Mouse (Mus musculus) mouse embryonic stem cell (cell line): ENCODE data around the gene Cilp2.

Source experiments
- in situ Hi-C, 2 experiments: fragments of 300-500 bp; cut with MboI; formaldehyde crosslinking; loops; 1 replicate in 1 of 2; 3 replicates in 1 of 2; pipeline ENCODE4 v1.14.3; 2019 to 2020; ENCODE audit warnings: low sequenced_read_pairs in 2 of 2, low pct_unique_long_range_greater_than_20kb in 1 of 2, mixed read lengths in 1 of 2; ENCODE audit not compliant: unreplicated experiment in 1 of 2

Cilp2 gene

DNA sequence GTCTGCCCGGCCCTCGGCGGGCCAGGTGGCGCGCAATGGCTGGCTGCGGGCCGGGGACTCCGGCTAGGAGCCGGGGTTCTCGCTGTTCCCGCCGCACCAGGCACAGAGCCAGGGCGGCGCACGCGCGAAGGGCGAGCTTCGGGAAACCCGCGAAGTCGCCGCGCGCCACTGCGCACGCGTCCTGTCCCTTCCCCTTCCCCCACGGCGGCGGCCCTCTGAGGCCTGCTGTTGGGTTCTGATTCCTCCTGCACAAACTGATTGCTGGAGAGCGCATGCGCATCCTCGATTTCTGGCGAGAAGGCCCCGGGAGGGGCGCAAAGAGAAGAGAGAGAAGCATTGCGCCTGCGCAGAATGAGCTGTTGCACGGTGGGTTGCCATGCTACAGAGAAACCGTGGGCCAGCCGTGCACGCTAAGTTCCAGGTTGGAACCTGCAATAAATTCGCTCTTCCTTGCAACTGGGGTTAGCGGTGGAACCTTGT lies 15.6 kb upstream of the Cilp2 start:
- in situ Hi-C loops = no loop called here

DNA sequence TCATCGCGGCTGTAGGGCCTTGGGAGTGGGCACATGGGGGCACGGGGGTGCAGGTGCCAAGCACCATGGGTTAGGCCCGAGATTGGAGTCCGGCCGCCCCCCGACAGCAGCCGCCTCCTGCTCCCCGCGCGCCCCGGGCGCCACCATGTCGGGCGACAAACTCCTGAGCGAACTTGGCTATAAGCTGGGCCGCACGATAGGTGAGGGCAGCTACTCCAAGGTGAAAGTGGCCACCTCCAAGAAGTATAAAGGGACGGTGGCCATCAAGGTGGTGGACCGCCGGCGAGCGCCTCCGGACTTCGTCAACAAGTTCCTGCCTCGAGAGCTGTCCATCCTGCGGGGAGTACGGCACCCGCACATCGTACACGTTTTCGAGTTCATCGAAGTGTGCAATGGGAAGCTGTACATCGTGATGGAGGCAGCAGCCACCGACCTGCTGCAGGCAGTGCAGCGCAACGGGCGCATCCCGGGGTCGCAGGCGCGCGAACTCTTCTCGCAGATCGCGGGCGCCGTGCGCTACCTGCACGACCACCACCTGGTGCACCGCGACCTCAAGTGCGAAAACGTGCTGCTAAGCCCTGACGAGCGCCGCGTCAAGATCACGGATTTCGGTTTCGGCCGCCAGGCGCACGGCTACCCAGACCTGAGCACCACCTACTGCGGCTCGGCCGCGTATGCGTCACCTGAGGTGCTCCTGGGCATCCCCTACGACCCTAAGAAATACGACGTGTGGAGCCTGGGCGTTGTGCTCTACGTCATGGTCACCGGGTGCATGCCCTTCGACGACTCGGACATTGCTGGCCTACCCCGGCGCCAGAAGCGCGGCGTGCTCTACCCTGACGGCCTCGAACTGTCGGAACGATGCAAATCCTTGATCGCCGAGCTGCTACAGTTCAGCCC lies 14.9 kb upstream of the Cilp2 start, which contains the start of the genes Tssk6, Ndufa13 and Yjefn3:
TSS of gene Tssk6 (plus strand) at position 22 of the 900 bp plus-strand sequence.
TSS of gene Ndufa13 (minus strand) at position 396 of the 900 bp plus-strand sequence.
TSS of gene Yjefn3 (minus strand) at position 550 of the 900 bp plus-strand sequence.
- in situ Hi-C loops = no loop called here

DNA sequence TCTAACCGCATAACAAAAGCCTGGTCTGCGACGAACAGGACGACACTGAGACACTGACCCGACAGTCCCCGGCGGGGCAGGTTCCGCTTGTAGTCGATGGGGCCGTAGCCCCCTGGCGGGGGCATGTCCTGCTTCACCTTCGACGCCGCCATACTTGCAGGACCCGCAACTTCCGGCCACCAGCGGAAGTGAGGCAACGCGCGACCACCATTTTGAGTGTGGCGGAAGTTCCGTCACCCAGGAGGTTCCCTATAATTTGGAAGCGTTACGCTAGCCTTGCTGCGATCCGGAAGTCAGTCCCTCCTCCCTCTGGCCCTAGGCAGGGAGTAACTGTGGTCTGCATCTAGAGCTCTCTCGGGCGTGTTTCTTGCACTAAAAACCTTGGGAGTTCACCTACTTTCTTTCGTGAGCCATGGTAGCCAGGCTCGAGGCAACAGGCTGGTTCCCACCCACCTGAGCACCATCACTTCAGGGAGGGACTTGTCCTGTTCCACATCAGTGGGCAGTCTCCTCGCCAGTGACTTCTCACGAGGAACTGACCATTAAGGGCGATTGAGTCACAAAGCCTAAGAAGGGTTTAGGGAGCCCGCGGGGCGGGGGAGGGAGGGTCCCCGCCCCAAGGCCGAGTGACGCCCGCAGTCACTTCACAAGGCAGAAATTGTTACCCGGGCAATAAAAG lies 14.1 kb upstream of the Cilp2 start:
- in situ Hi-C loops = no loop called here

DNA sequence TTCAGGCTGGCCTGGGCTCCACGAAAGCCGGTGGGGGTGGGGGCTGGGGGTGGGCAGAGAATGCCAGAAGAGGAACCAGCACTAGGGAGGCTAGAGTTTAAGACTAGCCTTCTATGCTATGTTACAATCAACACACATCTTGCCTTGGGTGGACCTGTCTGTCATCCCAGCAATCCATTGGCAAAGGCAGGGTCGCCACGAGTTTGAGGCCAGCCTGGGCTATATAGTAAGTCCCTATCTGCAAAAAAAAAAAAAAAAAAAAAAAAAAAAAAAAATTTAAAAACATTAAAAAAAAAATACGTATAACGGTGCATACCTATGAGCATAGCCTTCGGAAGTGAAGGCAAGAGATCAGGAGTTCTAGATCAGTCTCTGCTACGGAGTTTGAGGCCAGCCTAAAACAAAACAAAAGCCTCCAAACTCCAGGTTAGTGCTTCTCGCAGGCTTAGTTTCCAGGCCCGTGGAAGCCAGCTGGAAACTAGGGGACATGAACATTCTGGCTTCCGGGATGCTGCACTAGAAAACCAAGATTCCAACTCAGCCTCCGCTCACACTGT lies 13.5 kb upstream of the Cilp2 start:
- in situ Hi-C loops = no loop called here

DNA sequence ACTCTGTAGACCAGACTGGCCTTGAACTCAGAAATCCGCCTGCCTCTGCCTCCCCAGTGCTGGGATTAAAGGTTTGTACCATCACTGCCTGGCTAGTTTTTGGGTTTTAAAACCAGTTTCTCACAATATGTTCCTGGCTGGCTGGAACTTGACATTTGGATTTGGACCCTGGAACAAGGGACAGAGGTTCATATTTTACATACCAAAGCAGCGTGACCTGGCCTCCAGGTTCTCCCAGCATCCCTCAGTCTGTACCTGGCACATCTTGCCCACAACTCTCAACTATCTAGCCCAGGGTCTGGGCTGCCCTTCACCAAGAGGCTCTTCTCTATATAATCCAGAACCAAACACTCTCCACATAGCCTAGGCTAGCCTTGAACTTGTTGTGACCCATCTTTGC lies 12.4 kb upstream of the Cilp2 start:
- in situ Hi-C loops = no loop called here

DNA sequence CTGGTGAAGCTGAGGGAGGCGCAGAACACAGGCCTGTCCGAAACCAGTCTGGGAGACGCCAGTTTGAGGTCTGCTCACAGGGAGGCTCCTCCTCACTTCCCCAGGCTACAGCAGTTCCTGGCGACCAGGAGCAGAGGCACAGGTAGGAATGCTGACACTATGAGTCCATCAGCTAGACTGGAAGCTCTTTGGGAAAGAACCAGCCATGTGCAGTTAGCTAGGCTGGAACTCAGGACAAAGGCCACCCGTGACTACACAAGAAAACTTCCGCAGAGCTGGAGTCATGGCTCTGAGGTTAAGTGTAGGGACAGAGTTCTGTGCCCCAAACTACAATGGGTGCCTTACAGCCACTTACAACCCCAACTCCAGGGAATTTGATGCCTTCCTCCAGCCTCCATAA lies 10.4 kb upstream of the Cilp2 start:
- in situ Hi-C loops = no loop called here

DNA sequence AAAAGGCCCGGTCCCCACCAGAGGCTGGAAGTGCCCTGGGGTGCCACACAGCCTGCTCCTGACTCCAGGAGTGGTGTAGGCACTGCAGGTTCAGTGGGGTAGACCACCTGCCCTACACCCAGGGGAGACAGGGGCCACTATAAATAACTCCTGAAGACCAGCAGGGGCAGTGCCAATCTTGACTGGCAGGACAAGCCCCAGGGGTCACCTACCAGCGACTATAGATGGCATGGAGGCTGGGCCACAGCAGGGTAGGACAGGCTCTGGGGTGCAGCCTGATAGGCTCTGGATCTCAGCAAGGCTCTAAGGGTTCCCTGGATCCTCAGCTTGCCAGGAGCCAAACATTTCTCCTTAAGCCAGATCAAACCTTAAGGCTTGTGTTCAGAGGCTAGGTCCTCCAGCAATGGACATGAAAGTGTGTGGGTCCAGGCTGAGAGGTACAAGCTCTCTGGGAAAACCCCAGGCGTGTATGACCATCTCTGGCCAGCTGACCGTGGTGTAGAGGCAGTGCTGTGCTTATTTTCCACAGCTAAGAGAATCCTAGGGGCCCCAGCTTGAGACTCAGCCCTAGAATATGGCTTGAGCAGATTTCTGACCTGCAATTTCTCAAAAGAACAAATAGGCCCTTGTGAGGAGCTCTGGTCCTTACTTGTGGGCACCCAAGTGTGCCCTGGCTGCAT lies 8.4 kb upstream of the Cilp2 start:
- in situ Hi-C loops = no loop called here

DNA sequence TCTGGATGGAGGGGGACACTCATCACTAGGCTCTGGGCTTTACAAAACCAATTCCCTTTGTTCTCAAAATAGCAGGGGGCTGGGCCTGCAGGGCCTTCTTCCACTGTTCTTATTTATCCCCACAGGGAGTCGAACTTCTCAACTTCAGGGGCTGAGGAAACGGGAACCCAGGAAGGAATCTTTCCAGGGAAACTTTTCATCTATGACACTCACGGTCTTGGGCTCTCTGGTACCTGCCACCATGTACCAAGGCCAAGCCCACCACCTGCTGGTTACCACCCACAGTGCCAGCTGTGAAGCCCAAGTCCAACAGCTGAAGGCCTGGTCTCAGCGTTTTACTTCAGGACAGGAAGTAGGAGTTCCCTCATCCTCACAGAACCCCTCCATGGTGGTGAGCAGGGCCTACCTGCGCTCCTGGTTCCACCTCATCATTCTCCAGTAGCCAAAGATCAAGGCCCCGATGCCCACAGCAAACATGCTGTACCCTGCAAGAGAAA lies 7.4 kb upstream of the Cilp2 start:
- in situ Hi-C loops = no loop called here

DNA sequence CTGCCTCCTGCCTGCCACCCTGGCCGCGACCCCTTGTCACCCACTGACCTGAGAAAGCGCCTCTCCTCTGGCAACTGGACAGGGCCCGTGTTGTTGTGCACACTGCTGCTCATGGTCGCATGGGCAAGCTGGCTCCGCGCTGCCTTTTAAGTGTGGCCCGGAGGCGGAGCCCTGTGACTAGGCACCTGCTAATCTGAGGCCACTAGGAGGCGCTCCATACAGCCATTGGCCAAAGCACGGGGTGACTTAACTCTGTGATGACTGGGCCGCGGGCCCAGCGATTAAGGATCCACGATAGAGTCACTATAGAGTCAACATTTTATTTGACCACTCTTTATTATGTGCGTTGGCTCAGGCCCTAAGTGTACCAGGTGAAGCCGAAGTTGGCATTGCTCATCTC lies 6.4 kb upstream of the Cilp2 start:
- in situ Hi-C loops = no loop called here

DNA sequence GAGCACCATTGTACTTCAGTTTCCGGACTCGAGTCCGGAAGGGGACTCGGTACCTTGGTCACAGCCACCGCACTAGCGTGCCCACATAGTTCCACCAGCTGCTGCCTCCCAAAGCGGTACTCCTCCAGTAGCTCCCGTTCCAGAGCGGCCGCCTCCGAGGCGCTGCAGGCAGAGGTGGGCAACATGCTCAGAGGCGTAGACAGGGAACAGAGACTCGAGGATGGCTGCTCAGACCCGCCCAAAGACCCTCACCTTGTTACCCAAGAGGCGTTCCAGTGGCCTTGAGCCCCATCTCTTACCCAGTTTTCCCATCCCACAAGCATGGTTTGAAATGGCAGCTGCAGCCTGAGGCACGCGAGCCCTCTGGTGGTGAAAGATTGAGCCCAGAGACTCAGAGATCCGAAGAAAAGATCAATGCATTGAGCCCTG lies 3.3 kb upstream of the Cilp2 start:
- in situ Hi-C loops = no loop called here

DNA sequence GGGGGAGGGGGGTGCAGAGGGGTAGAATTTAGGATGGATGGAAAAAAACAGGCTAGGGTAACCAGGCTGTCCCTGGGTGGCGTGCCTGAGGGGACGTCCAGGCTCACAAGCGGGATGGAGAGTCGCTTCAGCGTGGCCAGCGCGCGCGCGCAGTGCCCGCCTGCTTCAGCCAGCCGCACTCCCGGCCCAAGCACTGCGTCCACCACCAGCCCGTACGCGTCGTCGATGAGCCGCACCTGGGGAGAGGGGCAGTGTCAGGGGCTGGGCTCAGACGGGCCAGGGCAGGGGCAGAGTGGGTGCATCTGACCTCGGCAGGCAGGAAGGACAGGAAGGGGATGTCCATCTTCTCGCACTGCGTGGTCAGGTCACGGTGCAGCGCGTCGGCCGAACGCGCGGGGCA lies 1.4 kb upstream of the Cilp2 start:
- in situ Hi-C loops = no loop called here

DNA sequence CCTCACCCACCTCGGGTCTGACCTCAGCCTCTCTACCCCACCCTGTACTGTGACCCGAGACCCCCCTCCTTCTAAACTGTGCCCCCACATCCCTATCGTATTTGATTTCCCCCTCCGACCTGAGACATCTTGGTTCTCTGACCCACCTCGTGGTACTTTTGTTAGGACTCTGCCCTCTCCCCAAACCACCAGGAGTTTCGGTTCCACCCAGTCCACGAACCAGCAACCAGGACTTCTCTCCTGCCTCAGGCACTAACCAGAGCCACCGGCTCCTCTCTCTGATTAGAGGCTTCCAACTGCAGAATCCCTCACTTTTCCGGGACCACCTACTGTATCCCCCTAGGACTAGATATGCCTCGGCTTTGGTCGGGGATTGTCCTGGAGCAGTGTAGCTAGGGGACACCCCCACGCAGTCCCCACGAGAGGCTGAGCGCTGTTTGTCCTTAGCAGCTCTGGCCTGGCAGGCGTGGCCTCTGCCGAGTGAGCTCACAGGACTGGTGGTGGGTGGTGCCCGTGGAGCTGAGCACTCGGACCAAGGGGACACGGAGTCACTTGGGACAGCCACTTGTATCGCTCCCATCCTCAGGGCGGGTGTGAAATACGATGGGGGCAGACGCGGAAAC lies 868 bp upstream of the Cilp2 start:
- in situ Hi-C loops = no loop called here

DNA sequence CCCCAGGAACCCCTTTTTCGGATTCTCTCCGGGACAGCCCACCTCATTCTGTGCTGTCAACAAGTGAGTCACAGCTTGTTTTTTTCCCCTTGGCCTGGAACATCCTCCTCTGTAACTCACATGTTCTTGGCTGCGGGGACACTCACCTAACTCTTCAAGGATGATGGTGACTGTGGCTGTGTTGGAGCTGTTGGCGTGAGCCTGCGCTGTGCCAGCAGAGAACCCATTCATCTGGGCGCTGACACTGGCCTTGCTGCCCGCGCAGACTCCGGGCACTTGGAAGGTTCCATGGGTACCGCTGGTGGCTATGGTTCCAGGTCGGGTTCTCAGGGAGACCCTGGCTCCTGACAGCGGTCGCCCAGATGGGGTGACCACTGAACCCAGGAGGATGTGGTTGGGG lies 3.3 kb downstream of the Cilp2 start:
- in situ Hi-C loops = no loop called here

DNA sequence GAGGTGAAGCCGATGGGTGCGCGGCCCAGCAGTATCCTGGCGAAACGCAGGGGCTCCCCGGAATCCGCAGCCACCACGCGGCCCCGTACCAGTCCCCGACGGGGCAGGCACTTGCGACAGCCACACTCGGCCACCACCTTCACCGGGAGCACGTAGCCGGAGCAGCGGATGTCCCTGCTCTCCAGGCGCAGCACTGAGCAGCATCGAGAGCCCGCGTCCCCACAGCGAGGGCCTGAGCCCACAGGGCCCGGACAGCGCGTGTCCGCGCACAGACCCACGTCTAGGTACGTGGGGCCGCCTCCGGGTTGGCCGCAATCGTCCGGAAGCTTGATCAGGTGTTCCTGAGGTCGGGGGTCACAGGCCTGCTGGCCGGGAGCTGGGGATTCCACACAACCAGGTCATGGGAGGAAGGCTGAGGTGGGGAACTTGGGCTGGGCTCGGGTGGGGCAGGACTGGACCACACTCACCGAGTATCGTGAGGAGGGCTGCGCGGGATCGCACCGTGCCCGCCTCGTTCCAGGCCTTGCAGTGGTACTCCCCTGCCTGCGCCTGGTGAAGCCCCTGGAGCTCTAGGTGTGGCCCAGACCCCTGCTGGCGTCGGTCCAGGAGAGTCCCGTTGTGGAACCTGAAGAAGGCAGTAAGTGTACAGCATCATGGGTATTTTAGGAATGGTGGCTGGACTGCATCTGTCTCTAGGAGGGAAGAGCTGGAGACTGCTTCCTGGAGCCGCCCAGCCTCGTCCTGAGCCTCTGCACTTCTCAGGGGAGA lies 4.5 kb downstream of the Cilp2 start:
- in situ Hi-C loops = no loop called here

DNA sequence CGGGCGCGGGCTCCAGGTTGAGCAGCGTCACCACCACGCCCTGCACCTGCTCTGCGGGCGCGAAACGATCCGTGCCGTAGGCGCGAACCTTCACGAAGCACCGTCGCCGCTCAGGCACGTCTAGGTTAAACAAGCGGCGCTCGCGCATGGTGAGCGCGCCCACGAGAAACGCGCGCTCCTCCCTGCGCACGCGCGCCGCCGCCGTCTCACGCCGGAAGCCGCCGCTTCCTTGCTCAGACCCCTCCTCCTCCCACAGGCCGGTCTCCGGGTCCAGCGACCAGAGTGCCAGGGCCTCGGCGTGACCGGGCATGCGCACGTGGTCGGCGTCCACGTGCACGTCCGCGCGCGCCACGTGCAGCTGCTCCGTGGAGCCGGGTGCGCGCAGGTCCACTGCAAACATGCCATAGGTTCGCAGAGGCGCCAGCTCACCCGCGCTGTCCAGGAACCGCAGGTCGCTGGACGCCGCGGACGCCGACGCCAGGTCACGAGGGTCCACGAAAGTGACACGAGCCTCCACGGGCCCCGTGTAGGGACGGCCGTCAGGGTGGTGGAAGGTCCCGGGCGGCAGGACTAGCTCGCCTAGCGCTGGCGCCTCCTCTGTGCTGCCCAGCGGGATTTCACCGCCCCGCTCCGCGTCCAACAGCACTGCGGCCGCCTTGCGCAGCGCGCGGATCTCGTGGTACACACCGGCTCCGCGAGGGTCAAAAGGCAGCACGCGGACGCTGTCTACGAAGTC lies 5.3 kb downstream of the Cilp2 start:
- in situ Hi-C loops = no loop called here

DNA sequence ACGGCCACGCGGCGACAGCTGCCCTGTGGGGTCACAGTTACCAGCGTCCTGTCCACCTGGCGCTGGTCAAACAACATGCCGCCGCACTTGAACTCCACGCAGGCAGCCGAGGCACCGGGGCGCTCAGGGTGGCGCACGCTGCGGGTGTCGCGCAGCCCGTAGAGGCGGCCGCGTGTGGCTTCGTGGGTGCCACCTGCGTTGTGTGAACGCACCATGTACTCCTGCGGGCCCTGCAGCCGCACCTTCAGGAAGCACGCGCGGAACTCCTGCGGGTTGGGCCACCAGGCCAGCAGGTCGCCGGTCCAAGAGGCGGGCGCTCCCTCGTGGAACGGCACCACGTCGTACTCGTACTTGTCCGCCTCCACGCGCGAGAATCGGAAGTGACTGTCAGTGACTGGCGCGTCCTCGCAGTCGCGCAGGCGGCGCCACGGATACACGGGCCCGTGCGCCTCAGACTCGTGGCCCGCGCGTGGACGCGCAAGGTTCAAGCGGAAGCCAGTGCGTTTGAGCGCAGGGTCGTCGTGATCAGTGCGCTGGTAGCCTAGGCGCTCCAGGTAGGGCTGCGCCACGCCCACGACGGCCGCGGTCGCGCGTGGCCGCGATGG lies 6.1 kb downstream of the Cilp2 start:
- in situ Hi-C loops = no loop called here

DNA sequence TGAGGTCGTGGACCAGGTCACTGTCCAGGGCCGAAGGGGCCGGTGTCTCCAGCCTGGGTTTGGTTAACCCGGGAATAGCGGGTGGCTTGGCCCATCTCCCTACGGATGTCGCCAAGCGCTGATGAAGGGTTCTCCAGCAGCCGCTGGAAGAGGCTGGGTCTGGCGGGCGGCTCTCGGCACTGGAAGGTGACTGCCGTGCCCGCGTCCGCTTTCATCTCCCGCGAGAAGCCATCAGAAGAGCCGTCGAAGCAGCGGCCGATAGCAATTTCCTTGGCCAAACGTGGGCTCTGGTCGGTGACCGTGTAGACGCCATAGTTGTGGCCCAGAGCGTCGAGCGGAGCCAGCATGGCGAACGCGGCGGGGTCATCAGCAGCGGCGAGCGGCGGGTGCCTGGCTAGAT lies 6.6 kb downstream of the Cilp2 start:
- in situ Hi-C loops = no loop called here
